Mouse (Mus musculus): ENCODE results near the gene Gmcl1. TPM values are rescaled to one million over a fixed set of nuclear protein-coding genes. Genes with fewer than 3 reads are reported as not detected.

The Gmcl1 gene
- polyA plus RNA-seq, 1 experiment from 2014 or later, result 34.1 TPM

- no peak for ATAC-seq (replicated peaks; ENCODE audit: low FRiP score)
- 72% methylated on average over 4 of the region's 4 CpGs for WGBS
- 0 out of 2 replicates have a peak overlapping the region, but pooled peaks have one; percentile 9 for H3K27ac ChIP-seq
- no peak overlapping the region for H3K4me2 ChIP-seq
- H3K4me1 ChIP-seq, result 0 out of 2 replicates have a peak, but pooled peaks cover 3% of the 10 kb centered on the region
- H3K27me3 ChIP-seq, result no peaks in the 10 kb centered on the region
- no peaks in the 10 kb centered on the region for H3K9me3 ChIP-seq (replicated peaks)
- H3K36me3 ChIP-seq, result no peaks in the 10 kb centered on the region
- no peak overlapping the region for H3K9ac ChIP-seq
- H3K4me3 ChIP-seq (replicated peaks), result no peak overlapping the region
Observed at GRCm38 (mm10) chr6:86768186-86768776, 35.1 kb upstream of the Gmcl1 start.

GRCm38 (mm10) chr6:86767465-86767864 is 34.3 kb upstream of the Gmcl1 start:
- Histone ChIP-seq H3K27me3 (no peaks in the 10 kb centered on the region), H3K4me2 (no peak overlapping the region), H3K4me3 (replicated peaks) (no peak overlapping the region), H3K9ac (no peak overlapping the region), H3K9me3 (replicated peaks) (no peaks in the 10 kb centered on the region), H3K4me1 (0 out of 2 replicates have a peak, but pooled peaks cover 3% of the 10 kb centered on the region), H3K36me3 (no peaks in the 10 kb centered on the region), H3K27ac (no peak overlapping the region)
- 75% methylated on average over 3 of the region's 3 CpGs for WGBS
- ATAC-seq (replicated peaks; ENCODE audit: low FRiP score), result no peak

- Histone ChIP-seq H3K9ac (no peak overlapping the region), H3K27me3 (no peaks in the 10 kb centered on the region), H3K9me3 (replicated peaks) (no peaks in the 10 kb centered on the region), H3K36me3 (no peaks in the 10 kb centered on the region; the same call in 1 of the 2 replicates), H3K4me3 (replicated peaks) (no peak overlapping the region), H3K4me1 (0 out of 2 replicates have a peak, but pooled peaks cover 3% of the 10 kb centered on the region), H3K27ac (peak overlapping the region; percentile 74), H3K4me2 (peak overlapping the region; percentile 4; the same call in 1 of the 2 replicates)
- 53% methylated on average over 6 of the region's 6 CpGs for WGBS
- peak; percentile 74 for ATAC-seq (replicated peaks; ENCODE audit: low FRiP score)
Observed at GRCm38 (mm10) chr6:86765637-86766059, 32.5 kb upstream of the Gmcl1 start.

- Histone ChIP-seq H3K9me3 (replicated peaks) (no peaks in the 10 kb centered on the region; the same call in 1 of the 2 replicates), H3K4me3 (replicated peaks) (no peak overlapping the region), H3K36me3 (peaks cover 10% of the 10 kb centered on the region; the same call in 1 of the 2 replicates), H3K4me2 (no peak overlapping the region), H3K27me3 (no peaks in the 10 kb centered on the region), H3K27ac (no peak overlapping the region), H3K4me1 (no peaks in the 10 kb centered on the region), H3K9ac (no peak overlapping the region)
- 91% methylated on average over 10 of the region's 10 CpGs for WGBS
- no peak for ATAC-seq (replicated peaks; ENCODE audit: low FRiP score)
Observed at GRCm38 (mm10) chr6:86754105-86754863, 21.1 kb upstream of the Gmcl1 start.

- Histone ChIP-seq H3K36me3 (peaks cover 10% of the 10 kb centered on the region; the same call in 1 of the 2 replicates), H3K9ac (no peak overlapping the region), H3K9me3 (replicated peaks) (no peaks in the 10 kb centered on the region; the same call in 1 of the 2 replicates), H3K4me1 (no peaks in the 10 kb centered on the region), H3K27me3 (no peaks in the 10 kb centered on the region), H3K4me2 (no peak overlapping the region), H3K4me3 (replicated peaks) (no peak overlapping the region), H3K27ac (no peak overlapping the region)
- no peak for ATAC-seq (replicated peaks; ENCODE audit: low FRiP score)
- 73% methylated on average over 5 of the region's 5 CpGs for WGBS
Observed at GRCm38 (mm10) chr6:86752843-86753485, 19.8 kb upstream of the Gmcl1 start.

GRCm38 (mm10) chr6:86750961-86751360 is 17.8 kb upstream of the Gmcl1 start:
- no peaks in the 10 kb centered on the region; the same call in 1 of the 2 replicates for H3K9me3 ChIP-seq (replicated peaks)
- ATAC-seq (replicated peaks; ENCODE audit: low FRiP score), result no peak
- WGBS, result 97% methylated on average over 4 of the region's 4 CpGs

GRCm38 (mm10) chr6:86749817-86750216 is 16.6 kb upstream of the Gmcl1 start:
- 69% methylated on average over 4 of the region's 4 CpGs for WGBS
- H3K9ac ChIP-seq, result no peak overlapping the region
- no peaks in the 10 kb centered on the region; the same call in 1 of the 2 replicates for H3K9me3 ChIP-seq (replicated peaks)
- no peaks in the 10 kb centered on the region for H3K4me1 ChIP-seq
- H3K4me3 ChIP-seq (replicated peaks), result no peak overlapping the region
- no peaks in the 10 kb centered on the region for H3K27me3 ChIP-seq
- H3K36me3 ChIP-seq, result peaks cover 9% of the 10 kb centered on the region; the same call in 1 of the 2 replicates
- ATAC-seq (replicated peaks; ENCODE audit: low FRiP score), result no peak
- H3K4me2 ChIP-seq, result no peak overlapping the region
- no peak overlapping the region for H3K27ac ChIP-seq

More at GRCm38 (mm10) chr6:86750961-86751360, 17.8 kb upstream of the Gmcl1 start:
- H3K27ac ChIP-seq, result no peak overlapping the region
- no peaks in the 10 kb centered on the region for H3K4me1 ChIP-seq
- no peak overlapping the region for H3K4me3 ChIP-seq (replicated peaks)
- peaks cover 10% of the 10 kb centered on the region; the same call in 1 of the 2 replicates for H3K36me3 ChIP-seq
- no peak overlapping the region for H3K4me2 ChIP-seq
- no peak overlapping the region for H3K9ac ChIP-seq
- H3K27me3 ChIP-seq, result no peaks in the 10 kb centered on the region

GRCm38 (mm10) chr6:86747171-86747570 is 14.0 kb upstream of the Gmcl1 start:
- Histone ChIP-seq H3K9ac (no peak overlapping the region), H3K27ac (no peak overlapping the region), H3K27me3 (no peaks in the 10 kb centered on the region), H3K4me1 (no peaks in the 10 kb centered on the region), H3K36me3 (peaks cover 5% of the 10 kb centered on the region; the same call in 1 of the 2 replicates), H3K9me3 (replicated peaks) (peaks cover 4% of the 10 kb centered on the region; the same call in 1 of the 2 replicates), H3K4me2 (no peak overlapping the region), H3K4me3 (replicated peaks) (no peak overlapping the region)
- ATAC-seq (replicated peaks; ENCODE audit: low FRiP score), result no peak

GRCm38 (mm10) chr6:86740652-86741051 is 7.5 kb upstream of the Gmcl1 start:
- H3K4me1 ChIP-seq, result peaks cover 4% of the 10 kb centered on the region; the same call in 1 of the 2 replicates
- H3K36me3 ChIP-seq, result peaks cover 5% of the 10 kb centered on the region; the same call in 1 of the 2 replicates
- 22% methylated on average over 3 of the region's 3 CpGs for WGBS
- H3K27me3 ChIP-seq, result no peaks in the 10 kb centered on the region
- H3K27ac ChIP-seq, result no peak overlapping the region
- H3K9ac ChIP-seq, result no peak overlapping the region
- no peak for ATAC-seq (replicated peaks; ENCODE audit: low FRiP score)
- no peak overlapping the region for H3K4me3 ChIP-seq (replicated peaks)
- no peak overlapping the region for H3K4me2 ChIP-seq
- H3K9me3 ChIP-seq (replicated peaks), result peaks cover 4% of the 10 kb centered on the region; the same call in 1 of the 2 replicates

- H3K4me2 ChIP-seq, result no peak overlapping the region
- H3K27ac ChIP-seq, result no peak overlapping the region
- 82% methylated on average over 6 of the region's 6 CpGs for WGBS
- no peak for ATAC-seq (replicated peaks; ENCODE audit: low FRiP score)
- H3K9me3 ChIP-seq (replicated peaks), result no peaks in the 10 kb centered on the region
- H3K27me3 ChIP-seq, result no peaks in the 10 kb centered on the region
- H3K9ac ChIP-seq, result no peak overlapping the region
- peaks cover 20% of the 10 kb centered on the region for H3K4me1 ChIP-seq
- H3K36me3 ChIP-seq, result no peaks in the 10 kb centered on the region
- H3K4me3 ChIP-seq (replicated peaks), result no peak overlapping the region
Observed at GRCm38 (mm10) chr6:86736830-86737229, 3.6 kb upstream of the Gmcl1 start.

GRCm38 (mm10) chr6:86736313-86736712 is 3.1 kb upstream of the Gmcl1 start:
- ATAC-seq (replicated peaks; ENCODE audit: low FRiP score), result no peak
- peaks cover 23% of the 10 kb centered on the region for H3K4me1 ChIP-seq
- H3K27me3 ChIP-seq, result no peaks in the 10 kb centered on the region

More at GRCm38 (mm10) chr6:86736313-86736712, 3.1 kb upstream of the Gmcl1 start:
- Histone ChIP-seq H3K4me2 (no peak overlapping the region), H3K9me3 (replicated peaks) (no peaks in the 10 kb centered on the region), H3K27ac (no peak overlapping the region), H3K9ac (no peak overlapping the region), H3K36me3 (no peaks in the 10 kb centered on the region), H3K4me3 (replicated peaks) (no peak overlapping the region)
- 83% methylated on average over 4 of the region's 4 CpGs for WGBS
